Mouse (Mus musculus): ENCODE results near the gene Ptpre. TPM values are rescaled to one million over a fixed set of nuclear protein-coding genes. Genes with fewer than 3 reads are reported as not detected.

The Ptpre gene
- polyA plus RNA-seq, 1 experiment from 2014 or later: 0.83 TPM

- WGBS: 80% methylated on average over 5 of the region's 5 CpGs
- Histone ChIP-seq H3K36me3 (ENCODE audit: control insufficient read depth, insufficient read depth, low read length) (no peaks in the 10 kb centered on the region), H3K27ac (ENCODE audit: low read depth, low read length) (no peak overlapping the region), H3K27me3 (ENCODE audit: control insufficient read depth, insufficient read depth, low read length) (no peaks in the 10 kb centered on the region), H3K9me3 (ENCODE audit: control insufficient read depth, low read length) (no peaks in the 10 kb centered on the region), H3K9ac (ENCODE audit: low read depth, low read length) (no peak overlapping the region), H3K4me2 (replicated peaks; ENCODE audit: low read depth, low read length) (no peak overlapping the region), H3K4me1 (replicated peaks; ENCODE audit: control insufficient read depth, insufficient read depth, low read length) (no peaks in the 10 kb centered on the region), H3K4me3 (ENCODE audit: low read depth, low read length) (no peak overlapping the region)
- ATAC-seq (ENCODE audit: low FRiP score) (no peak), DNase-seq (ENCODE audit: low spot score) (no peak)
Measured at GRCm38 (mm10) chr7:135593286-135593685, 56.0 kb downstream of the Ptpre start.

DNA sequence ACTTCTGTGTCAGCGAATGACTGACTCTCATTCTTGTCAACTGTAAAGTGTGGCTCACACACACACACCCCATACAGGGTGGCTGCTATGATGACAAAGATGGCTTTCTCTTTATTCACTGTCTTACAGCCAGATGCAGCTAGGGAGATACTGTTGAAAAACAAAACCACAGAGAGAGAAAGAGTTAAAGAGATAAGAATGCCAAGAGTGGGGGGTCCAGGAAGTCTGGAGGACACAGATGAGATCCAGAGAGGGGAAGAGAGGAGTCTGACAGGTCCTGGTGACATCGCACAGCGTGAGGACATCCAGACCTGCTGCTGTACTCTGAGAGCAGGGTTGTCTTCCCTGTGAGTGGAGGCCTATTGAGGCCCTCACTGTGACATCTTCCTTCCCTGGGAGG is 56.5 kb downstream of the Ptpre start:
- Histone ChIP-seq H3K9ac (ENCODE audit: low read depth, low read length) (no peak overlapping the region), H3K4me3 (ENCODE audit: low read depth, low read length) (no peak overlapping the region), H3K27ac (ENCODE audit: low read depth, low read length) (no peak overlapping the region), H3K4me2 (replicated peaks; ENCODE audit: low read depth, low read length) (no peak overlapping the region), H3K4me1 (replicated peaks; ENCODE audit: control insufficient read depth, insufficient read depth, low read length) (no peaks in the 10 kb centered on the region), H3K36me3 (ENCODE audit: control insufficient read depth, insufficient read depth, low read length) (no peaks in the 10 kb centered on the region), H3K9me3 (ENCODE audit: control insufficient read depth, low read length) (no peaks in the 10 kb centered on the region), H3K27me3 (ENCODE audit: control insufficient read depth, insufficient read depth, low read length) (no peaks in the 10 kb centered on the region)
- DNase-seq (ENCODE audit: low spot score): no peak
- 92% methylated on average over 3 of the region's 3 CpGs for WGBS
- ATAC-seq (ENCODE audit: low FRiP score): no peak

- ATAC-seq (ENCODE audit: low FRiP score) (no peak), DNase-seq (ENCODE audit: low spot score) (no peak)
- no peaks in the 10 kb centered on the region for H3K4me1 ChIP-seq (replicated peaks; ENCODE audit: control insufficient read depth, insufficient read depth, low read length)
- H3K36me3 ChIP-seq (ENCODE audit: control insufficient read depth, insufficient read depth, low read length): no peaks in the 10 kb centered on the region
- no peak overlapping the region for H3K27ac ChIP-seq (ENCODE audit: low read depth, low read length)
- H3K27me3 ChIP-seq (ENCODE audit: control insufficient read depth, insufficient read depth, low read length): no peaks in the 10 kb centered on the region
- no peaks in the 10 kb centered on the region for H3K9me3 ChIP-seq (ENCODE audit: control insufficient read depth, low read length)
- H3K4me2 ChIP-seq (replicated peaks; ENCODE audit: low read depth, low read length): no peak overlapping the region
- WGBS: 74% methylated on average over 7 of the region's 7 CpGs
- no peak overlapping the region for H3K9ac ChIP-seq (ENCODE audit: low read depth, low read length)
- H3K4me3 ChIP-seq (ENCODE audit: low read depth, low read length): no peak overlapping the region
Measured at GRCm38 (mm10) chr7:135594676-135595075, 57.4 kb downstream of the Ptpre start.

- Histone ChIP-seq H3K9ac (ENCODE audit: low read depth, low read length) (no peak overlapping the region), H3K4me3 (ENCODE audit: low read depth, low read length) (no peak overlapping the region), H3K4me2 (replicated peaks; ENCODE audit: low read depth, low read length) (no peak overlapping the region), H3K27me3 (ENCODE audit: control insufficient read depth, insufficient read depth, low read length) (no peaks in the 10 kb centered on the region), H3K36me3 (ENCODE audit: control insufficient read depth, insufficient read depth, low read length) (no peaks in the 10 kb centered on the region), H3K27ac (ENCODE audit: low read depth, low read length) (no peak overlapping the region), H3K4me1 (replicated peaks; ENCODE audit: control insufficient read depth, insufficient read depth, low read length) (no peaks in the 10 kb centered on the region), H3K9me3 (ENCODE audit: control insufficient read depth, low read length) (no peaks in the 10 kb centered on the region)
- no peak for ATAC-seq (ENCODE audit: low FRiP score)
- 57% methylated on average over 5 of the region's 5 CpGs for WGBS
- no peak for DNase-seq (ENCODE audit: low spot score)
Measured at GRCm38 (mm10) chr7:135595640-135596174, 58.4 kb downstream of the Ptpre start.

DNA sequence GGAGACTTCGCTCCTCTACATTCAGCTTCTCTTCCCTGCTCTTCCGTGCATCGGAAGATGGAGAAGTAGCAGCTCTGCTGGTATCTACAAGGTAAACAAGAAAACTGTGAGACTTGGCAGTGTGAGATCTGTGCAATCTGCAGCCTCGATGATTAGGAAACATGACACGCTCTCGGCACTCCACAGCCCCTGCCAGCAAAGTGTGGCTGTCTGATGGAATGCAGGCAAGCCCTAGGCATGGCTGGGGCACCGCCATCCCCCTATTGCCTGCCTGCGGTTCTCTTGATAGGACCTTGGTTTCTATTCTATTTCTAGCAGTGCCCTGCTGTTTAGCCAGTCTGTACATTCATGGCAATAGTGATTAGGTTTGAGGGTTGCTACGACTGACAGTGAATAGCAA is 59.7 kb downstream of the Ptpre start:
- no peak overlapping the region for H3K9ac ChIP-seq (ENCODE audit: low read depth, low read length)
- no peaks in the 10 kb centered on the region for H3K27me3 ChIP-seq (ENCODE audit: control insufficient read depth, insufficient read depth, low read length)
- H3K4me1 ChIP-seq (replicated peaks; ENCODE audit: control insufficient read depth, insufficient read depth, low read length): no peaks in the 10 kb centered on the region
- H3K27ac ChIP-seq (ENCODE audit: low read depth, low read length): no peak overlapping the region
- no peaks in the 10 kb centered on the region for H3K9me3 ChIP-seq (ENCODE audit: control insufficient read depth, low read length)
- 69% methylated on average over 9 of the region's 9 CpGs for WGBS
- no peaks in the 10 kb centered on the region for H3K36me3 ChIP-seq (ENCODE audit: control insufficient read depth, insufficient read depth, low read length)
- no peak overlapping the region for H3K4me3 ChIP-seq (ENCODE audit: low read depth, low read length)
- no peak for DNase-seq (ENCODE audit: low spot score)
- no peak overlapping the region for H3K4me2 ChIP-seq (replicated peaks; ENCODE audit: low read depth, low read length)
- no peak for ATAC-seq (ENCODE audit: low FRiP score)

DNA sequence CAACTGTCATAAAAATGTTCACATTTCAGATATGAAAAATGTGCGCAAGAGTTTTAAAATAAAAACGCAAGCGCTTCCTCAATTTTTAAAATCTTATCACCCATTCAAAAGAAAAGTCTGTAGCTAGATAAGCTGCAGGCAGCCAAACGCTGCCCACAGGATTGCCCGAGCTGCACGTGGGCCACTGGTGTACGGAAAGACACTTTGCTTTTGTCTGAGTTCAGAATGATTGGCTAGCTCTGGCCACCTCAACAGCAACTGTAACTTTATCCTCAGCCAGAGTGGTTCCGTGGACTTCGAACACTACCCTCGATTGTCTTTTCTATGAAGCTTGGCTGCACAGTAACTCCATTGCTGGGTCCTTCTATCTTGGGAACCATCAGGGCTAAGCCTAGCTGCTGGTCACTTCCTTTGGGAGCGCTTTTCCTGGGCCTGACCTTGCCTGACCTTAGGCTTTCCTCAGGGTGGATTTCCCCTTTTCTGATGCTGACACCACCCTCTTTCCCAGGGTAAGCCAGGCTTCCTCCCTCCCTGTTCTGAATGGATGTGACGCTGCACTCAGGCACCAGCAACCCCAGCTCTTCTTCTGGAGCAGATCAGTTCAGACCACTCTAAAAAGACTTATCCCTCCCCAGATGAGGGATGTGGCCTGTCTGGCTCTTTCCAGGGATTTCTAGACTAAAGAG is 60.5 kb downstream of the Ptpre start:
- WGBS: 60% methylated on average over 12 of the region's 12 CpGs
- no peaks in the 10 kb centered on the region for H3K4me1 ChIP-seq (replicated peaks; ENCODE audit: control insufficient read depth, insufficient read depth, low read length)
- no peaks in the 10 kb centered on the region for H3K27me3 ChIP-seq (ENCODE audit: control insufficient read depth, insufficient read depth, low read length)
- H3K4me3 ChIP-seq (ENCODE audit: low read depth, low read length): no peak overlapping the region
- ATAC-seq (ENCODE audit: low FRiP score) (no peak), DNase-seq (ENCODE audit: low spot score) (no peak)
- no peak overlapping the region for H3K4me2 ChIP-seq (replicated peaks; ENCODE audit: low read depth, low read length)
- H3K9me3 ChIP-seq (ENCODE audit: control insufficient read depth, low read length): no peaks in the 10 kb centered on the region
- no peaks in the 10 kb centered on the region for H3K36me3 ChIP-seq (ENCODE audit: control insufficient read depth, insufficient read depth, low read length)
- H3K9ac ChIP-seq (ENCODE audit: low read depth, low read length): no peak overlapping the region
- no peak overlapping the region for H3K27ac ChIP-seq (ENCODE audit: low read depth, low read length)

DNA sequence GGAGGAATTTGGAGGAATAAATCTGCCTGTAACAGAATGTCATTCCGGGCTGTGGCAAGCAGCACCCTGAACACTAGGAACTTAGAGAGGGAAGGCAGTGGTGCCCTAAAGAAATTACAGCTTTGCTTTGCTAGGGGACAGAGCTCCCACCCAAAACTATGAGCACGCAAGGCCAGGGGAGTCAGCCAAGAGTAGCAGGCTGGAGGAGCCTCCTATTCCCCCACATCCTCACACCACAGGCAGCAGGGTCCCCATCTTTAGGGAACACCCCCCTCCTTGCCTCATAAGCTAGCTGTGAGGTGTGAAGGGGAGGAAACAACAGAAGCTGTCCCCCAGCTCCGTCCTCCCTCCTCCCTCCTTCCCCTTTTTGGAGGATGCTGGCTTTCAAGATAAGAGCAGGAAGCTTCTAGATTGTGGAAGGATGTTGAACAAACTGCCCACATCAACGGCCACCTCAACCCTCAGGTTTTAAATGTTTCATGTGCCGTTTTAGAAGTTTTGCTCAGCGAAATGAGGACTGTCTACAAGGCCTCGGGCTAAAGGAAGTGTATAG is 61.1 kb downstream of the Ptpre start:
- H3K27me3 ChIP-seq (ENCODE audit: control insufficient read depth, insufficient read depth, low read length): no peaks in the 10 kb centered on the region

DNA sequence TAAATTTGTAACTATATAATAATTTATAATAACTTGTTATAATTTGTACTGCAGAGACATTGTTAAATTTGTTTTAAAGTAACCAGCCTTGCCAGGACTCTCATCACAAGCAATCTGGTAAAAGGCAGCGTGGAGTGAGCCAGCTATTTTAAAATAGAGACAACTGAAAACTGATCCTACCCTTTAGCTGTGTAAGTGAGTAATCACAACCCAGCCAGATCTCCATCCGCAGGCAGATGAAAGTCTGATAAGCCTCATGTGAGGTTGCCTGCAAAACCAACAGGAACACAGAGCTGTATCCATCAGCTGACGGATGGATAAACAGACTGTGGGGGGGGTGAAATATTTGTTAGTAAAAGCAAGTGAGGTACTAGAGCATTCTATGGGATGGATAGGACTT is 62.8 kb downstream of the Ptpre start:
- H3K36me3 ChIP-seq (ENCODE audit: control insufficient read depth, insufficient read depth, low read length): no peaks in the 10 kb centered on the region
- 85% methylated on average over 3 of the region's 3 CpGs for WGBS

More for the DNA sequence above, 61.1 kb downstream of the Ptpre start:
- WGBS: 63% methylated on average over 7 of the region's 7 CpGs
- DNase-seq (ENCODE audit: low spot score) (no peak), ATAC-seq (ENCODE audit: low FRiP score) (no peak)
- H3K4me1 ChIP-seq (replicated peaks; ENCODE audit: control insufficient read depth, insufficient read depth, low read length): no peaks in the 10 kb centered on the region
- H3K9ac ChIP-seq (ENCODE audit: low read depth, low read length): no peak overlapping the region
- H3K27ac ChIP-seq (ENCODE audit: low read depth, low read length): no peak overlapping the region
- no peak overlapping the region for H3K4me3 ChIP-seq (ENCODE audit: low read depth, low read length)
- no peak overlapping the region for H3K4me2 ChIP-seq (replicated peaks; ENCODE audit: low read depth, low read length)
- no peaks in the 10 kb centered on the region for H3K36me3 ChIP-seq (ENCODE audit: control insufficient read depth, insufficient read depth, low read length)
- H3K9me3 ChIP-seq (ENCODE audit: control insufficient read depth, low read length): no peaks in the 10 kb centered on the region

GRCm38 (mm10) chr7:135601607-135602006 is 64.3 kb downstream of the Ptpre start:
- Histone ChIP-seq H3K9me3 (ENCODE audit: control insufficient read depth, low read length) (no peaks in the 10 kb centered on the region), H3K9ac (ENCODE audit: low read depth, low read length) (no peak overlapping the region), H3K36me3 (ENCODE audit: control insufficient read depth, insufficient read depth, low read length) (no peaks in the 10 kb centered on the region), H3K4me1 (replicated peaks; ENCODE audit: control insufficient read depth, insufficient read depth, low read length) (no peaks in the 10 kb centered on the region), H3K27me3 (ENCODE audit: control insufficient read depth, insufficient read depth, low read length) (no peaks in the 10 kb centered on the region), H3K27ac (ENCODE audit: low read depth, low read length) (no peak overlapping the region), H3K4me2 (replicated peaks; ENCODE audit: low read depth, low read length) (no peak overlapping the region), H3K4me3 (ENCODE audit: low read depth, low read length) (no peak overlapping the region)
- WGBS: 85% methylated on average over 8 of the region's 8 CpGs
- DNase-seq (ENCODE audit: low spot score) (no peak), ATAC-seq (ENCODE audit: low FRiP score) (no peak)

More for the DNA sequence above, 62.8 kb downstream of the Ptpre start:
- Histone ChIP-seq H3K27ac (ENCODE audit: low read depth, low read length) (no peak overlapping the region), H3K4me3 (ENCODE audit: low read depth, low read length) (no peak overlapping the region), H3K9me3 (ENCODE audit: control insufficient read depth, low read length) (no peaks in the 10 kb centered on the region), H3K4me1 (replicated peaks; ENCODE audit: control insufficient read depth, insufficient read depth, low read length) (no peaks in the 10 kb centered on the region), H3K4me2 (replicated peaks; ENCODE audit: low read depth, low read length) (no peak overlapping the region), H3K27me3 (ENCODE audit: control insufficient read depth, insufficient read depth, low read length) (no peaks in the 10 kb centered on the region), H3K9ac (ENCODE audit: low read depth, low read length) (no peak overlapping the region)
- no peak for ATAC-seq (ENCODE audit: low FRiP score)
- DNase-seq (ENCODE audit: low spot score): no peak

Data from hindbrain, embryonic 11.5 days (tissue).